Mouse (Mus musculus): ENCODE measurements around the gene Sept1.

The Sept1 gene

GRCm38 (mm10) chr7:127218670-127219069 is 14.3 kb downstream of the Sept1 start:
- DNase-seq (ENCODE audit: low spot score): no peak

- no peak for DNase-seq (ENCODE audit: low spot score)
Observed at GRCm38 (mm10) chr7:127217901-127218642, 14.9 kb downstream of the Sept1 start.

- DNase-seq (ENCODE audit: low spot score): no peak
Observed at GRCm38 (mm10) chr7:127217475-127217874, 15.5 kb downstream of the Sept1 start.

GRCm38 (mm10) chr7:127216307-127216706 is 16.6 kb downstream of the Sept1 start:
- no peak for DNase-seq (ENCODE audit: low spot score)

GRCm38 (mm10) chr7:127214981-127215871 is 17.7 kb downstream of the Sept1 start:
- no peak for DNase-seq (ENCODE audit: low spot score)

- DNase-seq (ENCODE audit: low spot score): no peak
Observed at GRCm38 (mm10) chr7:127214521-127214920, 18.4 kb downstream of the Sept1 start.

- no peak for DNase-seq (ENCODE audit: low spot score)
Observed at GRCm38 (mm10) chr7:127213930-127214329, 19.0 kb downstream of the Sept1 start.

- no peak for DNase-seq (ENCODE audit: low spot score)
Observed at GRCm38 (mm10) chr7:127213485-127213884, 19.4 kb downstream of the Sept1 start.

- DNase-seq (ENCODE audit: low spot score): no peak
Observed at GRCm38 (mm10) chr7:127212432-127213250, 20.3 kb downstream of the Sept1 start.

- DNase-seq (ENCODE audit: low spot score): no peak
Observed at GRCm38 (mm10) chr7:127211014-127211745, 21.8 kb downstream of the Sept1 start.

GRCm38 (mm10) chr7:127210266-127210665 is 22.7 kb downstream of the Sept1 start:
- DNase-seq (ENCODE audit: low spot score): no peak

- DNase-seq (ENCODE audit: low spot score): no peak
Observed at GRCm38 (mm10) chr7:127209851-127210250, 23.1 kb downstream of the Sept1 start.

GRCm38 (mm10) chr7:127208553-127209438 is 24.1 kb downstream of the Sept1 start, which contains the start of gene Mylpf:
TSS of gene Mylpf (plus strand) at chr7:127208890.
- peak; percentile 96 for DNase-seq (ENCODE audit: low spot score)

GRCm38 (mm10) chr7:127208295-127208552 is 24.7 kb downstream of the Sept1 start, which contains the start of gene Tbc1d10b:
TSS of gene Tbc1d10b (minus strand) at chr7:127208468.
- DNase-seq (ENCODE audit: low spot score): no peak

- peak; percentile 60 for DNase-seq (ENCODE audit: low spot score)
Observed at GRCm38 (mm10) chr7:127207374-127208294, 25.3 kb downstream of the Sept1 start.

GRCm38 (mm10) chr7:127206606-127207005 is 26.3 kb downstream of the Sept1 start:
- DNase-seq (ENCODE audit: low spot score): no peak

GRCm38 (mm10) chr7:127196484-127196883 is 36.4 kb downstream of the Sept1 start:
- DNase-seq (ENCODE audit: low spot score): no peak

GRCm38 (mm10) chr7:127195544-127196295 is 37.2 kb downstream of the Sept1 start, which contains the start of gene Cd2bp2:
TSS of gene Cd2bp2 (minus strand) at chr7:127196050.
- DNase-seq (ENCODE audit: low spot score): peak; percentile 97

- no peak for DNase-seq (ENCODE audit: low spot score)
Observed at GRCm38 (mm10) chr7:127194633-127195029, 38.3 kb downstream of the Sept1 start.

Data from layer of hippocampus, adult 11-12 months (tissue).